Mouse (Mus musculus): ENCODE results near the gene Slc22a3.
A peak's percentile ranks its signal among the peaks of the same experiment; 100 is the strongest.

The Slc22a3 gene

DNA sequence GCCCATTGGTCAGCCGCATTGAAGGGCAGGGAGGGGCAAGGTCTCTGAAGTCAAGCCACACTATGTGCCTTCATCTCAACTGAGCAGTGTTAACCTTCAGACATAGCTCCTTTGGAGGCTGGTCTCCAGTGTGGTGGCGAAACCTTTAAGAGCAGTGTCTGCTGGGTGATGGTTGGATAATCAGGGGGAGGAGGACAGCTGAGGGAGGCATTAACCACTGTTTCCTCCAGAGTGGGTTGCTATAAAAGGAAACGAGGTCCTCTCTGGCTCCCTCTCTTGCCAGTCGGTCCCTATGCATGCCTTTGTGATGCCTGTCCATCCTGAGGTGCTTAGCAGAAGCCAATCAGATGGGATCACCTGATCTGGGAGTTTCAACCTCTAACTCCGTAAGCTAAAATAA lies 38.8 kb downstream of the Slc22a3 start:
- DNase-seq (ENCODE audit: low spot score in 2 of 2), result no peak

DNA sequence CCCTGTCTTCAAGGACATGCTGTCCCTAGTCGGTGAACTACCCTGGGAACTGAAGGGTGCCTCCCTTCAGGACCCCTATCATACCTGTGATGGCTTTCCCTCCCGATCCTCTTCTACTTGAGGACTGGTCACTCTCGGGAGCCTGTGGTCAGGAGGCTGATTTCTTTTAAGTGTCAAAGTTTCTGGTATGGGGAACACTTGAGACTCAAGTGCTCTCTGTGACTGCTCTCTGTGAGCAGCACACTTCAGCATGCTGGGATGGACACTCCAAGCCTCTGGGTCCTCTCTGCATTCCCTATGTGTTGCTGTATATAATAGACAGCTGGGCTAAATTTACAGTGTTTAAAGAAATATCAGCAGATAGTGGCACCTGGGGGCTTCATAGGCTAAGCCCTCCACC lies 39.9 kb downstream of the Slc22a3 start:
- no peak for DNase-seq (ENCODE audit: low spot score in 2 of 2)

DNA sequence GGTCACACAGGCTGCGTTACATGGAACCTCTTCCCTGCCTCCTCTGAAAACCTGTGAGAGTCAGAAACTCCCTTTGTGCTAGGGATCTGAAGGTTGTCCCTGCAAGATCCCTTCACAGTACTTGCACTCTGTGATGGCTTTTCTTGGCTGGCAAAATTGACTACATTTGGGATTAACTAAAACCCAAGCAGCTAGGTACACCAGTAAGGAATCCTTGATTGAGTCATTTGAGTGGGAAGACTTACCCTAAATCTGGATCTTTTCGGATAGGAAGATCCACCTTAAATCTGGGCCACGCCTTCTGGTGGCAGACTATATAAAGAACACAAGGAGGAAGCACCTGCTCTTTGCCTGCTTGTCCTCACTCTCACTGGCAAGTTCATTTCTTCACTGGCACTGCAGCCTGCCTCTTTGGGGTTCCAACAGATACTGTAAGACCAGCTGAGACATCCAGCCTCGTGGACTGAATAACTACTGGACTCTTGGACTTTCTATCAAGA lies 41.0 kb downstream of the Slc22a3 start:
- no peak for DNase-seq (ENCODE audit: low spot score in 2 of 2)

DNA sequence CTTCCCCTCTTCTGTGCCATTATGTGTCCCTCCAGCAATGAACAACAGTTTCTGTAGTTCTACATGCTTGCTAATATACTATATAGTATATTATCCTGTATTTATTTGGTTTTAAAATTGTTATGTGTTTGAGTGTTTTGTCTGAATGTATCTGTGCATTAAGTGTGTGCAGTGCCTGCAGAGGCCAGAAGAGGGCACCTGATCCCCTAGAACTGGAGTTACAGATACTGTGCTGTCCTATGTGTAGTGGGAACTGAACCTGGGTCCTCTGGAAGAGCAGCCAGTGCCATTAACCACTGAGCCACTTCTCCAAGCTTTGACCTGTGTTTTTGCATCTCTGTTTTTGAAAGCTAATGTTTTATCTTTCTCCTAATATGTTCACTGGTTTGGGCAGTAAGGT lies 46.3 kb downstream of the Slc22a3 start:
- DNase-seq (ENCODE audit: low spot score in 2 of 2), result no peak

DNA sequence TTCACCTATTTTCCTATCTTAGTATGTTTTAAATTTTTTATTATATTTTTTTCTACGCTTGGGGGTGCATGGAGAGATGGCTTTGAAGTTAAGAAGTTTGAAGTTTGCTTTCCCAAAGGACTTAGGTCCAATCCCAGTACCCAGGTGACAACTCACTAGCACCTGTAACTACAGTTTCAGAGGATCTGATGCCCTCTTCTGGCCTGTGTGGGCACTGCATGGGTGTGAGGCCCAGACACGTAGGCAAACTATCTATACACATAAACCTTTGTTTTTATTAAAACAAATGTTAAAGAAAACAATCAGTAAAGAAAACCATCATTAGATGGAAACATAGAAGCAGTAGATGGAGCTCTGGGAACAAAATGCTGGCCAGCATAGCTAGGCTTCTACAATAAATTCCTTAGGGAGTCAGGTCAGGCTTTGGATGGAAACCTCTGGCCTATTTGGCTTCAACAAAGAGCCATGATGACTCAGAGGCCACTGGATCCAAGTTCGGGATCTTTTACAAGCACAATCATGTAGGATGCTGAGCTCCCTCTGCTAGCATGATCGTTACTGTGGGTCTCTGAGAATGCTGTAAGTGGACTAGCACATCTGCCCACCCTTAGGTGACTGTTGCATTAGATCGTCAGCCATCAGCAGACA lies 52.2 kb downstream of the Slc22a3 start:
- DNase-seq (ENCODE audit: low spot score in 2 of 2), result peak in 1 of 2 experiments; percentile 25

DNA sequence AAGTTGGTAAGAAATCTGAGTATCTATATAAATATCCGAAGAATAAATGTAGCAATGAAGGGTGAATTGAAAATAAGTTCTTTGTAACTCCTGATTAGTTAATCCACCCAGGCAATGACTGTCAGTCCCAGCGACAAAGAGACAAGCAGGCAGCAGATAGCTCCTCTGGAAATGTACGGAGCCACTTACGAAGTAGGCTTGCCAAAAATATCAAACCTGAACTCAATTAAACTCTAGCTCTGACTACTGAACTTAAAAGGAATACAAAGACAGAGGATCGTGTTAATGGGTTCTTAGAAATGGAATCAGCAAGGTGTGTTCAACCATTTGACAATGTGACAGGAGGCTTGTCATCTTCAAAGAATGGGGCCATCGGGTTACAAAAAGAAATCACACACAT lies 53.8 kb downstream of the Slc22a3 start:
- no peak for DNase-seq (ENCODE audit: low spot score in 2 of 2)

DNA sequence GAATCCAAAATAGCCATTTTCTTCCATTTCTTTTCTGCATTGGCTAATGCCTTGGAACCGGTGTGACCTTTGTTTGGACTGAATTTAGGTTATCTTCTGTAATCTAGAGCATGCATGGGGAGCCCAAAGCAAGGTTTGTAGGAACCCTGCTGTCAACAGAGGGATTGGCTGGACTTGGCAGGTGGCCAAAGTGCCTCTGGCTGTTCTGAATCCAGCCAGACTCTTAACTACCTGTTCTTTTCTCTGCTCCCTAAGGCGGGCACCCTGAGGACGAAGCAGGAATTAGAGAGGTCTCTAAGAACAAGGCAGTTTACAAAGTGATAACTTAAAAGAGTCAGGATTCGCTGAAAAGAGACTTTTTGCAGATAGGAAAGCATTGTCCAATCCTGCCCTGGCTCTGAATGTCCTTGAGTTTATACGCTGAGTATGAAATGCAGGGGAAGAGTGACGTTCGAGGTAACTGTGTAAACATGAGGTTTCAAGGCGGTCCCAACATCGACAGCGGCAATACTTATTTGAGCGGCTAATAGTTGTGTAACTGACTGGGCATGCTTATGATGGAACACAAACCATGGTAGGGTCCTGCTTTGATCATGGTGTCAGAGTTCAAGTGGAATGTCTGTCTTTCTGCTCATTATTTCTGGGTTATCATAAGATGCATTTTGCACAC lies 54.5 kb downstream of the Slc22a3 start:
- peak in 1 of 2 experiments; percentile 30 for DNase-seq (ENCODE audit: low spot score in 2 of 2)

DNA sequence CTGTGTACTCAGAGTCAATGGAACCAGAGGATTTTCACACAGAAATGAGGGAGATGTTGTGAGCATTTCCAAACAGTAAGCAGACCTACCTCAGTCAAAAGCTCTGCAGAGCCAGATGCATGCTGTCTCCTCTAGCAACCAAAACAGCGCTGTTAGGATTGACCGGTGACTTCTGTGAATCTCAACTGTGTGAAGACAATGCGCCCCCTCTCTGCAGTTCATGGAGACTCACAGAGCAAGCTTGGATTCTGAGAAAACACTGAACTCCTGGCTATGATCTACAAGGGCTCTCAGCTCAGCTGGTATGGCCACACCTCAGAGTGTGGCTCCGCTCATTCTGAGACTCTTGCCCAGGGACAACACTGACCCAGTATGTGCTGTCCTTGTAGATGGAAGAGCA lies 56.3 kb downstream of the Slc22a3 start:
- DNase-seq (ENCODE audit: low spot score in 2 of 2), result no peak

DNA sequence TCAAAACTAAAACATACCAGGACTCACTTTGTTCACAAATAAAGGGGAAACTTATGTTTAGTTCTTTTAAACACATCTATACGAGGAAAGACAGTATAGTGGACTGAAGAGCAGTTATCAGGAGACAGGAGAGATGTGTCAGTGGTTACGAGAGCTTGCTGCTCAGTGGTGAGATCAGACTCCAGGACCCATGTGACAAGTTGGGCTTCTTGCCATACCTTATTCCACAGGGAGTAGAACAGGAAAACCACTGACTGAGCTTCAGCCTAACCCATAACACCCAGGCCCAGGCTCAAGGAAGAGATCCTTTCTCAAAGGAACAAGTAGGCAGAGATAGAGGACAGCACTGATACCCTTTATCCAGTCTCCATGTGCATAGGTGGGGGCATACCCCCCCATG lies 62.9 kb downstream of the Slc22a3 start:
- peak in 1 of 2 experiments; percentile 24 for DNase-seq (ENCODE audit: low spot score in 2 of 2)

DNA sequence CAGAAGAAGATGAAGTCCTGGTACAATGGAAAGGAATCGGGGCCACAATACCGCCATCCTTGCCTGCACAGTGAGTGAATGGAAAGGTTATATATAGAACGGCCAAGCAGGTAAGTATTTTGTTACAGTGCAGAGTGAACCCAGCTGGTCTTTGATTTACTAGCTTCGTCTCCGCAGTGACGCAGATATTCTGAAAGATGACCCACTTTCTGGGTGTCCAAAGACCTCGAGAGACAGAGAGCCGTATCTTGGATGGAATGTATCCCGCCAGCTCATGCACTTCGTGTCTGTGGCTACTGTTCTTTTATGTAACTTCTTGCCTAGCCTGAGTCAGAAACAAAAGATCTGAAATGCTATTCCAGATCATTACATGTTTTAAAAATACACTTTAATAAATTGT lies 69.7 kb downstream of the Slc22a3 start:
- DNase-seq (ENCODE audit: low spot score in 2 of 2), result no peak

DNA sequence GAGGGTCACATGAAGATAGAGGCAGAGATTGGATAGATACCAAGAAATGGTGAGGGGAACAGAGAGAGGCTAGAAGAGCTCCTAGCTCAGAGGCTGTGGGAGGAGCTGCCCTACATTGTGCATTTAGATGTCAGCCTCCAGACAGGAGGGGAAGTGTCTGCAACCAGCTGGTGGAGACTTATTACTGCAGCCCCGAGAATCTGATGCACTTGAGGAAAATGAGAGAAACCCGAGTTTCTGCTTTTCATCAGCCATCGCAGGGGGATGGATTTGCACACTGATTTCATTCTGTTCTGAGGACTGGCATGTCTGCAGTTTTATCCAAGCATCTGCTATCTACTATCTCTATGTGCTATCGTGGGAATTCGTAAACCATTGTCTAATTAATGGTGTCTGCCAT lies 75.8 kb downstream of the Slc22a3 start:
- DNase-seq (ENCODE audit: low spot score in 2 of 2), result no peak

DNA sequence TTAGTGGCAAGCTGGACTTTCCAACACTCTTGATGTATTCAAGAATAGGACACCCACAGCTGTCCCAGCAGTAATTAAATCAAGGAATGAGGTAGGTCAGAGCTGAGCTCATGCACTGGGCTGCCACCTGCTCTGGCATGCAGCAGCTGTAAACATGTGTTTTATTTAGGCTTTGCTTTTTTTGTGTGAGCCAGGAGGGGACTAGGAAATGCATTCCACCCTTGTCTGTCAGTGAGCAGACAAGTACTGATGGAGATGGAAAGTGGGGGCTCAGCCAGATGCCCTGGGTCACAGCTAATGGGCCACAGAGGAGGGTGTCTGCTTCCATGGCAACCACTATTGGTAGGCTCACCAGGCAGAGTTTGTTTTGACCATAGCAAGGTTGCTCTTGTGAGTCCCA lies 79.1 kb downstream of the Slc22a3 start:
- DNase-seq (ENCODE audit: low spot score in 2 of 2), result no peak

DNA sequence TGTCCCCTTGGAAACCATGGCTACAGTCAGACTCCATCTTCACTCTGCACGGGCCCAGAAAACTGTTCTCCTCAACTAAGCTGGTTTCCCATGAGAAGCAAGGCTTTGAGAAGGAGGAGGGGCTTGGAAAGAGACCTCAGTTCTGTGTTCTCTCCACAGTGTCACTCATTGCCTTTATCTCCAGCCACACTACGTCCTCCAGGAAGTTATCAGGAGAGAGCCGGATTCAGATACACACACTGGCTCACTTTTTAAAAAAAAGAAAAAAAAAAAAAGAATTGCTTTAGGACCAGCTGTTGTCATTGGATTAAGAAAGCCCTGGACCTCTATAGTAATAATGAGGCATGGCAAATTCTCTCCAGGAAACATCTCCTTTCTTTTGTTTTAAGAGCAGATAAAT lies 80.3 kb downstream of the Slc22a3 start:
- DNase-seq (ENCODE audit: low spot score in 2 of 2), result no peak

DNA sequence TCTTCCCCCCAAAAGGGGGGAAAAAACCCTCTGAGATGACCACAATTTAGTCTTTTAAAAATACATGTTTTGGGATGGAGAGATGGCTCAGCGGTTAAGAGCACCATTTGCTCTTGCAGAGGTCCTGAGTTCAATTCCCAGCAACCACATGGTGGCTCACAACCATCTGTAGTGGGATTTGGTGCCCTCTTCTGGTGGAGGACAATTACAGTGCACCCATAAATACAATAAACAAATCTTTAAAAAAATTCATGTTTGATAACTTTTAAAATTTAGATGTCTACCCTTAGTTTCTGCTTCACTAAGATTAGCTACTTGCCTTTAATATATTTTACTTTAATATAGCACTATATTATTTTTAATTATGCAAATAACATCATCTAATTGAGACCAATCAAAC lies 85.4 kb downstream of the Slc22a3 start:
- no peak for DNase-seq (ENCODE audit: low spot score in 2 of 2)

DNA sequence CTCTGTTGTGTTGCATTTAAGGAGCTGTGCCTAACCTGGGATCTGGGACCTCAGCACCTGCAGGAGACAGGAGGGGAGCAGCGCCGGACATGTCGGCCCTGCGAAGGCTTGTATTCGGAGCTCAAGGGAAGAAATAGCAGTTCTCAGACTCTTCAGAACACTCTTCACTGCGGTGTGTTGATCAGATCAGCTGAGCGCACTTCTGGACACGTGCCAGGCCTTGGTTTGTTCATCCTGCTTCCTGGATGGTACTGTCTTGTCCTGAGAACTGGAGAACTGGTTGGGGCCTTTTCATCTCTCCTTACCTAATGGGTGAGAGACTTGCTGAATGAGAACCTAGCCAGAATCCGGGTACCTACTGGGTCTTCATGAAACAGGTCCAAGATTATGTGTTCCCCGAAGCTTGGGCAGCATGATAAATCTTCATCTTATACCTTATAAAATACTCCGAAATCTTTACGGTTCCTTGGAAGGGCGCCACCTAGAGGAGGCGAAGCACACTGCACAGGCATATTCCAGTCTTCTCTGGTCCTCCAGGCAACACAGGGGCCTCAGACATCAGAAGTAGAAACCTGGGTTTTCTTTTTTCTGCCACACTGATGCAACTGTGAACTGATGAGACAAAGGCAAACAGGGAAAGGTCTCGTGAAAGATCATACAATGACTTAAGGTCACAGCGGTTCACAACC lies 86.5 kb downstream of the Slc22a3 start:
- DNase-seq (ENCODE audit: low spot score in 2 of 2), result no peak

DNA sequence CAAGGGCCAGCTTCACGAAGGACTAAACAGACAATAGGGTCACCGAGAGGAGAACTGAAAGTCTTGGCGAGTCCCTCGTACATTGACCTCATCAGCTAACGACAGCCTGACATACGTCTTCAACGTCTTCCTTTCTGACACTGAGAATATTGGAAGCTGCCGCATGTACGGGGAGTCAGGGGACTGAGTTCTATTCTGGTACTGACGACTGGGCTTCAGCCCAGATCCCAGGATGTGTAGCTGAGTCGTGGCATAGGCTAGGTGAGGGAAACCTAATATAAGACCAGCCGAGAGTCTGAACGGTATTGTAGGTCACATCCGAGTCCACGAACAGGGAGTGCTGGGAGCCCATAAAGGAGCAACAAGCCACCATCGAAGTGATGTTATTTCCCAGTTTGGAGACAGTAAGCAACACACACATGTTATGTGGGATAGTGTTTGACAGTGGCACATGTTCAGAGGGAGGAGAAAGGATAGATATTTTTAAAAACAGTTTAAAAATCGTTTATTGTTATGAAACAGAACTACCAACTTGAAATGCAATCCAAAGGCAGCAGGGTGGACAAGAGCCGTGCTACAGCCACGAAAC lies 87.9 kb downstream of the Slc22a3 start:
- no peak for DNase-seq (ENCODE audit: low spot score in 2 of 2)

DNA sequence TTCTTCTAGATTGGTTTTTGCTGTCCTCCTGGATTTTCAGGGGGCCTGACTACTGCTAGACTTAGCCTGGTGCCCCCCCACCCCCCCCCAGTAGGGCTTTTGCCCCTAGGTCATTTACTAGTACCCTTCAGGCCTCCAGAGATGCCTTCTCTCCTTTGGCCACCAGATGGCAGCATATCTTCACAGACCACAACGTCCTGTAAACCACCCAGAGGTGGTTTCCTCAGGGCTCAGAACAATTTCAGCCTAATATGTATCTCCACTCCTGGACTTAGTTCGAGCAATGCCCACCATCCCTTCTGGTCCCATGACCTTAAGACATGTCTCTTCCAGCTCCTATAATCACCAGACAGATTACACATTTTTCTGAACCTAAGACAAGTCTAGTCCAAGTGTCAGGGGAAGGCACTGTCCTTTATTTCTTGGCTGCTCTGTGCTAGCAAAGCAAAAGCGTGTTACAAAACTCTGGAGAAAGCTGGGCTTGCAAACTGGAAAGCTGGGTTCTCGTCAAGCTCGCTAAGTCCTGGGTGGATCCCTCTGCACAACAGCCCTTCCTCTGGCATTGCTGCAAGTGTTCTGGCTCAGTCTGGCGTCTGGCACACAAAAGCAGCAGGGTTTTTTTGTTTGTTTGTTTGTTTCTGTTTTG lies 91.1 kb downstream of the Slc22a3 start:
- DNase-seq (ENCODE audit: low spot score in 2 of 2), result peak; percentile 61 to 77

DNA sequence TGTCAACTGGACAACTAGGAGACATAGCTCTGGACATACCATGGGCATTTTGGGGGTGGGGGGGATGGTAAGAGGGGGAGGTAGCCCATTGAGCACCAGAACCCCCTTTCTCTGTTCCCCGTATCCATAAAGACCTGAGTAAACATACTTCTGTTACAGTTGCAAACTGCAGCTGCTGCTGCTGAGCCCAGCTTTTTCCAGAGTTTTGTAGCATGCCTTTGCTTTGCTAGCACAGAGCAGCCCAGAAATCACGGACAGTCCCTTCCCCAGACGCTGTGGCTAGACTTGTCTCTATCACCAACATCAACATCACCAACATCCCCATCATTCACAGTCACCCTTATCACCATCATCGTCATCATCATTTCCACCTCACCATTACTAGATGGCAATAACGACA lies 91.8 kb downstream of the Slc22a3 start:
- no peak for DNase-seq (ENCODE audit: low spot score in 2 of 2)

DNA sequence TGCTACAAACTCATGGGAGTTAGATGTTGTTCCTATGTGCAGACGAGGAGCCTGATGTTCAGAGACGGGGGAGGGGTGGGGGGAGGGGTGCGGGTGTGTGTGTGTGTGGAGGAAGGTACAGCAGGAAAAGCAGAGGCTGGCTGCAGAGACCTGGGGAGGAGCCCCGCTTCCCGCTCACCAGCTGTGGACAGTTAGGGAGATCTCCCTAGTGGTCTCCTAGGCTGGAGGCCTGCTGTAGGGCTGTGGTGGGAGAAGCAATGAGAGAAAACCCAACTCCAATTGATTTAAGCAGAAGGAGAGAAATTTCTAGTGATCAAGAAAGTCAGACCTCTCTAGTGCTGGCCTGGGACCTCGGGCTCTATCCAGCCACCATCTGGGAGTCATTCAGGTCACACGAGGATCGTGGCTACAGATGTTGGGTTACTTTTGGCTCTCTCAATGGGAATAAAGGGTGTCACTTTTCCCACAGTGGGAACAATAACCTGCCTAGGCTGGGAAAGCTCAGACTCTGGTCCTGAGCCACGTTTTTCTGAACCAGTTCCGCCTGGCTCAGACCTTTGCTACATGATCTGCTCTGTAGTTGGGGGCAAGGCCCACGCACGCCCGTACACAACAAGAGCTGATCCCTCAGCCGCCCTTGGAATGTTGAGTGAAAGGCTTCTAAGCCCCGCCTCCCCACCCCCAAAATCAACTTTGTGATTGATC lies 92.3 kb downstream of the Slc22a3 start:
- DNase-seq (ENCODE audit: low spot score in 2 of 2), result peak in 1 of 2 experiments; percentile 9

DNA sequence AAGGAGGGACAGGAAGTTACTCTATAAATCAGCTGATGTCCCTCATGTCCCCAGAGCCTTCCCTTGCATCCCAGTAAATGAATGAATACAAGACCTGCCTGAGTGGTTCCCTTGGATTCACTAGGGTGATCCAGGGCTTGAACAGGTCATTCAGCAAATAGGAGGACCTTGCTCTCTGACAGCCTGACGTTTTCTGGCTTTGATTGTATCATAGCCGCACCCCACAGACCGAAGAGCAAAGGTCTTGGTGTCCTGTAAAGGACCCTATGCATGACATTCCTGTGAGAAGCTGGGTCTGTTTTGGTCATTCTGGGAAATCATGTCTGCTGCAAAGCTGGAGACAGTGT lies 94.6 kb downstream of the Slc22a3 start:
- no peak for DNase-seq (ENCODE audit: low spot score in 2 of 2)

DNA sequence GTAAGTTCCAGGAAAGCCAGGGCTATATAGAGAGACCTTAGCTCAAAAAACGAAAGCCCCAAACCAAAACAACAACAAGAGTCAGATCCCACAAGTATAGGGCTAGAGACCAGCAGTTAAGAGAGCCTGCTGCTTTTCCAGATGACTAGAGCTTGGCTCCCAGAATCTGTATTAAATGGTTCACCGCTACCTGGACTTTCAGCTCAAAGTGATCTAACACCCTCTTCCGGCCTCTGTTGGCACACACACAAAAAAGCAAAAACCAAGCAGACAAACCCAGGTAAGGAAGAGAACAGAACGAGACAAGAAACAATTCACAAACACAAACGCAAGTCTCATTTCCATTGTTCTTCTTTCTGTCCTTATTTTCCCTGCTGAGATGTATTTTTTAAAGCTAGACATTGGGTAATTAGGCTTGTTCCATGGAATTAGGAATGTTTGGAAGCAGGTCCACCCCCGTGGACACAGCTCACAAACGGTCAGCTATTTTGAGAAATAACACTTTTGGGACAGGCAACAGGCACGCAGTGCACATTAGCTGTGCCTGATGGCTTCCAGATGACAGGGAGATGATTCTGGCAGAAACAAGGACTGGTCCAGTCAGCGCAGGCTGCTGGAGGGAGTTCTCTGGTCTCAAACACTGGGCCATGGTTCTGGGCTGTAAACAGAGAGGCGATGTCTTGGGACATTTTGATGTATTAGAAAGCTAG lies 95.2 kb downstream of the Slc22a3 start:
- peak in 1 of 2 experiments; percentile 34 for DNase-seq (ENCODE audit: low spot score in 2 of 2)

Data from urinary bladder, postnatal 36 days (tissue).